Mouse (Mus musculus): ENCODE results near the gene Engase. TPM values are rescaled to one million over a fixed set of nuclear protein-coding genes. Genes with fewer than 3 reads are reported as not detected.

Gene Engase
- total RNA-seq, 1 experiment from 2014 or later = 6.7 TPM

- no peak for ATAC-seq (replicated peaks in 1 of 2; ENCODE audit: insufficient read depth in 1 of 2, low FRiP score in 2 of 2, low TSS enrichment in 1 of 2, low read depth in 1 of 2, poor library complexity in 2 of 2, severe bottlenecking in 2 of 2)
These were observed 27.0 kb downstream of the Engase start for GRCm38 (mm10) chr11:118503418-118504179.

DNA sequence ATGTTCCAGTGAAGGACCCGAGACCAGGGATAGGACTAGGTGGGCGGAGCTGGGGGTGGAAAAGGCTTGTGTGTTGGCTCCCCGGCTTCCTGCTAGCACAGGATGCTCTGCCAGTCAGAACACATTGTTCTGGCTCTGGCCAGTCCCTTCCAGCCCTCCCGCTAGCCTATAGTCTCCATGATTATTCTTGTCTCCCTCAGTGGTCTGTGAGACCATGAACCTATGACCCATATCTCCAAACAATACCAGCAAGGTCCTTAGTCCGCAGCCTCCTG is 27.5 kb downstream of the Engase start:
- no peak for ATAC-seq (replicated peaks in 1 of 2; ENCODE audit: insufficient read depth in 1 of 2, low FRiP score in 2 of 2, low TSS enrichment in 1 of 2, low read depth in 1 of 2, poor library complexity in 2 of 2, severe bottlenecking in 2 of 2)

- no peak for ATAC-seq (replicated peaks in 1 of 2; ENCODE audit: insufficient read depth in 1 of 2, low FRiP score in 2 of 2, low TSS enrichment in 1 of 2, low read depth in 1 of 2, poor library complexity in 2 of 2, severe bottlenecking in 2 of 2)
These were observed 30.5 kb downstream of the Engase start for GRCm38 (mm10) chr11:118507095-118507494.

GRCm38 (mm10) chr11:118507904-118508303 is 31.3 kb downstream of the Engase start:
- ATAC-seq (replicated peaks in 1 of 2; ENCODE audit: insufficient read depth in 1 of 2, low FRiP score in 2 of 2, low TSS enrichment in 1 of 2, low read depth in 1 of 2, poor library complexity in 2 of 2, severe bottlenecking in 2 of 2) = peak in 1 of 2 experiments; percentile 63; a peak in 1 of 4 replicates

DNA sequence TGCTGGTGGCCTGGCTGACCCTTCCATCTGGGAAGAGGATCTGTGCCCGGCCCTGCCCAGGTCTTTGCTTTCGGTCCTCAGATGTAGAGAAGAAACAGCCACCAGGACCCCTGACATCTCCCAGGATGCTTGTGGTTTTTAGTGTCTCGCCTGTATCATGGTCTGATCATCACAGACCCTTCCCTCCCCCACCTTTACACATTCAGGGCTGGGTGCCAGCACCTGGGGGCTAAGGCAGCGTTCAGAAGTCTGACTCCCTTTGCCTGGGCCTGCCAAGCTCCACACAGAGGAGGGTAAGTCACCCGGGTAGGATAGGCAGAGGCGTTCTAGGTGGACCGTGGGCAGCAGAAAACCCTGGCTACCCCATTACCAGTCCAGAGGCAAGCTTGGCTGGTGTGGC is 31.7 kb downstream of the Engase start:
- ATAC-seq (replicated peaks in 1 of 2; ENCODE audit: insufficient read depth in 1 of 2, low FRiP score in 2 of 2, low TSS enrichment in 1 of 2, low read depth in 1 of 2, poor library complexity in 2 of 2, severe bottlenecking in 2 of 2) = no peak

DNA sequence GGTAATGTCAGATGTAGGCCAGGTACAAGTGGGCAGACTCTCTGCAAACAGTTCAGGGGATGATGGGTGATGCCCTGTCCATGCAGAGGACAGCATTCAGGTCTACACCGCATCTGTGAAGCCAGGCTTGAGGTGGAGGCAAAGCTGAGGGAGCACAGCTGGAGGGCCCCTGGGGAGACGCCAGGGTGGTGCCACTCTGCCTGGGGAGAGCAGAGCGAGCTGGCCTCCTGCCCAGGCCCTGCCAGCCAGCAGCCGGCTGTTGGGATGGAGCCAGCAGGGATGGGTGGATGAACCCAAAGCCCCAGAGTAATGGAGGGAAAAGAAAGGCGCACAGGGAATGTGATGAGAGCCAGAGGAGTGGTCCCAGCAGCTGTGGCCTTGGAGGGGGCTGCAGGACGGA is 35.2 kb downstream of the Engase start:
- ATAC-seq (replicated peaks in 1 of 2; ENCODE audit: insufficient read depth in 1 of 2, low FRiP score in 2 of 2, low TSS enrichment in 1 of 2, low read depth in 1 of 2, poor library complexity in 2 of 2, severe bottlenecking in 2 of 2) = no peak

DNA sequence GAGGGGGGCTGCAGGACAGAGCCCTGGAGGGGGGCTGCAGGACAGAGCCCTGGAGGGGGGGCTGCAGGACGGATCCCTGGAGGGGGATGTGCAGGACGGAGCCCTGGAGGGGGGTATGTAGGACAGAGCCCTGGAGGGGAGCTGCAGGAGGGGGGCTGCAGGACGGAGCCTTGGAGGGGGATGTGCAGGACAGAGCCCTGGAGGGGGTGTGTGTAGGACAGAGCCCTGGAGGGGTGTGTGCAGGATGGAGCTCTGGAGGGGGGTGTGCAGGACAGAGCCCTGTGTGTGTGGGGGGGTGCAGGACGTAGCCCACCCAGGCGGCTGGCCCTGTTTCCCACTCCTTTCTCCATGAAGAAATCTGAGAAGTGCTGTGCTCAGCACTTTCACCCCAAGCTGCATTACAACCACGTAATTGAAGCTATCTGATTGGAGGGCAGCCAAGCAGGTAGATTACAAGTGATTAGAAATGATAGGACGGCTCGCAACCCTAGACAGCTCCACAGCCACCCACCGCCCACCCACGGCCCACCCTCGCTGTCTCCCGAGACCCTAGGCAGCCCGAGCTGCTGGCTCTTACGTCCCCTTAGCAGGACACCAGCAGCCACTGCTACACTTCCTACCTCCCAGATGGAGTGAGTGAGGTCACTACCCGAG is 35.8 kb downstream of the Engase start:
- ATAC-seq (replicated peaks in 1 of 2; ENCODE audit: insufficient read depth in 1 of 2, low FRiP score in 2 of 2, low TSS enrichment in 1 of 2, low read depth in 1 of 2, poor library complexity in 2 of 2, severe bottlenecking in 2 of 2) = no peak

GRCm38 (mm10) chr11:118517924-118518323 is 41.3 kb downstream of the Engase start:
- ATAC-seq (replicated peaks in 1 of 2; ENCODE audit: insufficient read depth in 1 of 2, low FRiP score in 2 of 2, low TSS enrichment in 1 of 2, low read depth in 1 of 2, poor library complexity in 2 of 2, severe bottlenecking in 2 of 2) = no peak

DNA sequence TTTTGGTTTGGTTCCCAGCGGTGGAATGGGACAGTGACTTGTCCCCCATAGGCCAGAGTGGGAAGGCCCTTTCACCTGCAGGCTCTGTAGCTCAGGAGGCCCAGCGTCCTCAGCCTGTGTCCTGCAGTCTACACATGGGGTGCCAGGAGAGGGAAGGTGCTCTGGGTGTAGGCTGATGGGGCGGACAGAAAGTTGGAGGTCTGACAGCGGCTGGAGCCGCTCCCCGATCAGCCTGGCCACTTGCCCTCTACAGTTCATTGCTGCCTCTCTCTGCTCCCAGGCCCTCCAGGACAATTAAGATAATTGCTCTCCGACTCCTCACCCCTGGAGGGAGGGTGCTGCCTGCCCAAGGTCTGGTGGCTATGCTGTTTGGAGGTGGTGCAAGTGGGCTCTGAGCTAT is 42.1 kb downstream of the Engase start:
- ATAC-seq (replicated peaks in 1 of 2; ENCODE audit: insufficient read depth in 1 of 2, low FRiP score in 2 of 2, low TSS enrichment in 1 of 2, low read depth in 1 of 2, poor library complexity in 2 of 2, severe bottlenecking in 2 of 2) = no peak

- ATAC-seq (replicated peaks in 1 of 2; ENCODE audit: insufficient read depth in 1 of 2, low FRiP score in 2 of 2, low TSS enrichment in 1 of 2, low read depth in 1 of 2, poor library complexity in 2 of 2, severe bottlenecking in 2 of 2) = no peak
These were observed 43.6 kb downstream of the Engase start for GRCm38 (mm10) chr11:118520251-118520650.

DNA sequence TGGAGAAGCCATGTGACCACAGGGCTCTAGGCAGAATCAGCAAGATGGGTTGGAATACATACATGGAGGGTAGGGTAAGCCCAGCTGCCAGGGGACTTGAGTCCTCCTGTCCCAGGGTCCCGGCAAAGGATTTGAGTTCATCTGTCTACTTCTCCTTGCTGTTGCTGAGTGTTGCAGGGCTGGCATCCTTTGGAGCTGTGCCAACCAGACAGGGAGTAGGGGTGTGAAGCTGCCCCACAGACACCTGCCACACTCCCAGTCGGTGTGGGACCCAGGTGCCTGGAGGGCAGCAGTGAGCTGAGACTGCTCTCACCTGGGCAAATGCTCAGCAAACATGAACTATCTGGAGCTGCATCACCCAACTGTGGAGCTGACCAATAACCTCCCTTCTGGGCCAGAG is 44.3 kb downstream of the Engase start:
- no peak for ATAC-seq (replicated peaks in 1 of 2; ENCODE audit: insufficient read depth in 1 of 2, low FRiP score in 2 of 2, low TSS enrichment in 1 of 2, low read depth in 1 of 2, poor library complexity in 2 of 2, severe bottlenecking in 2 of 2)

DNA sequence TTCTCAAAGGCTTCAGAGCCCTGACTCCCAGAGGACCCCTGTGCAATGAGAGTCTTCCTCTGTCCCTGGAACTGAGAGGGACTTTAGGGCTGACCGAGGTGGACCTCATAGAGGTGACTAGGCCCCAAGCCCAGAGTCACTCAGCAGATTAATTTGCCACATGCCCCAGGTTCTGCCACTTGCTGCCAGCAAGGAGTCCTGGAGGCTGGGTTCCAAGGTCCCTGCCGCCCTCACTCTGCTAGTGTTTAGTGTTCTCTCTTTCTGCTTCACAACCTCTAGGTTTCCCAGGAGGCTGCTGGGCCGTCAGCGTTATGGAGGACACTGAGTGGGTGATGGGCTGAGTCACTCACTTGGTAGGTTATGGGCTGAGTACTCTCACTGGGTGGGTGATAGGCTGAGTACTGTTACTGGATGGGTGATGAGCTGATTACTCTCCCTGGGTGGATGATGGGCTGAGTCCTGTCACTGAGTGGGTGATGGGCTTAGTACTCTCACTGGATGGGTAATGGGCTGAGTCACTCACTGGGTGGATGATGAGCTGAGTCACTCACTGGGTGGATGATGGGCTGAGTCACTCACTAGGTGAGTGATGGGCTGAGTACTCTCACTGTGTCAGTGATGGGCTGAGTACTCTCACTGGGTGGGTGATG is 47.0 kb downstream of the Engase start:
- ATAC-seq (replicated peaks in 1 of 2; ENCODE audit: insufficient read depth in 1 of 2, low FRiP score in 2 of 2, low TSS enrichment in 1 of 2, low read depth in 1 of 2, poor library complexity in 2 of 2, severe bottlenecking in 2 of 2) = no peak

- no peak for ATAC-seq (replicated peaks in 1 of 2; ENCODE audit: insufficient read depth in 1 of 2, low FRiP score in 2 of 2, low TSS enrichment in 1 of 2, low read depth in 1 of 2, poor library complexity in 2 of 2, severe bottlenecking in 2 of 2)
These were observed 48.4 kb downstream of the Engase start for GRCm38 (mm10) chr11:118525059-118525458.

- no peak for ATAC-seq (replicated peaks in 1 of 2; ENCODE audit: insufficient read depth in 1 of 2, low FRiP score in 2 of 2, low TSS enrichment in 1 of 2, low read depth in 1 of 2, poor library complexity in 2 of 2, severe bottlenecking in 2 of 2)
These were observed 52.1 kb downstream of the Engase start for GRCm38 (mm10) chr11:118528761-118529160.

DNA sequence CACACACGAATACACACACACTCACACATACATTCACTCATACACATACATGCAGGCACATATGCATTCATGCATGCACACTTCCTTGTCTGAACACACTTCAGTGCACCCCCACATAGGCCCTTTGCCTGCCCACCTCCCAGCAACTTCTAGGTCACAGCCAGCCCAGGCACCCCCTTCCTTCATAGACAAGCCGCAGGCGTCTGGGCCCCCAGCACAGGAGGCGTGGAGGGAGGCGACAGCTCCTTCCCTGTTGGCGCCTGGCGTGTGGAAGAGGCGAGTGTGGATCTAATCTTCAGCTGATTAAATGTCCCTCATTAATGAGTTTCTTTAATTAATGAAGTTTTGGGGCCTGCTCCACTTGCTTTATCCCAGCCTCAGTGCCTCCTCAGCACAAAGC is 53.7 kb downstream of the Engase start:
- no peak for ATAC-seq (replicated peaks in 1 of 2; ENCODE audit: insufficient read depth in 1 of 2, low FRiP score in 2 of 2, low TSS enrichment in 1 of 2, low read depth in 1 of 2, poor library complexity in 2 of 2, severe bottlenecking in 2 of 2)

DNA sequence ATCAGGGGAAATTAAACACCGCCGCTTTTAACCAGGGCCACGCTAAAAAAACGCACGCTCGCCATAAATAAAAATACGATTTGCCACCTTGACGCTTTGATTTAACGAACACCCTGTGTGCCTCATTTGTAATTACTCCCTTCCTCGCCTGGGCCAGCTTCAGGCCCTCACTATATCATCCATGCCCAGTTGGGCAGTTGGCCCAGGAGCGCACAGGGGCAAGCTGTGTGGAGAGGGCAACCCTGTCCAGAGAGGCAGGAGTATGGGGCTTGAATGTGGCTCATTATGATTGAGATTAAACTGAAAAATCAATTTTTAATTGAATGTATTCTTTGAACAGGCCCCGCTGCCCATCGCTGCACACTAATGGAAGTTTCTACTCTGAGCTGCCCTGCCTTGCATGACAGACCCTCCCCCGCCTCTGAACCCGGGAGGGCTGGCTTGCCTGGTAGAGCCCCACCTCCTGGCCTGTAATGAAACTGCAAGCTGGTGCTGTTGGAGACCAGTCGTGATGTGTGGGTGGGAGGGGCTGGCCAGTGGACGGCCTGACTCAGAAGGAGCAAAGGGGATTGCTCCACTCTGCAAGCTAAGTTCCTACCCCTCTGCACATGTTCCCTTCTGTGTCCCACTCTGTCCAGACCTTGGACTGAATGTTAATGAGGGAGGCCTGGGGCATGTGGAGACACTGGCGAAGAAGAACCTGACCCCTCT is 57.9 kb downstream of the Engase start:
- peak in 1 of 2 experiments; percentile 37; a peak in 1 of 4 replicates for ATAC-seq (replicated peaks in 1 of 2; ENCODE audit: insufficient read depth in 1 of 2, low FRiP score in 2 of 2, low TSS enrichment in 1 of 2, low read depth in 1 of 2, poor library complexity in 2 of 2, severe bottlenecking in 2 of 2)

DNA sequence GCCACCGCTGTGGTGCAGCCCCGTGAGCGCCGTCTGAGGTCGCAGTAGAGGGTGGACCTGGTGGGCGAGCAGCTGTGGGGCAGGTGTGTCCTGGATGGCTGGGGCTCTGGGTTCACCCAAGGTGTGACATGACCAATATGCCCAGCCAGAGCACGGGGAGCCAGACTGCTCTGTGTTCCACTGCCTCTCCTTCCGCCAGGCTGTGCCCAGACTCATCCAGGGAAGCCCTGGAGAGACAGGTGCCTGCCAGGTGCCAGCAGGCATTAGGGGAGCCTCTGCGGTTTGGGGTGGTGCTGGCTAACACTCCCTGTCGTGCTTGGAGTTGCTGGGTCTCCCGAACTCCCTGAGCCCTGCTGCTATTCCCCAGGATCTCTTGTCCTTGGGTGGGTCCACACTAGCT is 61.4 kb downstream of the Engase start:
- no peak for ATAC-seq (replicated peaks in 1 of 2; ENCODE audit: insufficient read depth in 1 of 2, low FRiP score in 2 of 2, low TSS enrichment in 1 of 2, low read depth in 1 of 2, poor library complexity in 2 of 2, severe bottlenecking in 2 of 2)
